Mouse (Mus musculus) MEL (cell line): Measurements from ENCODE around the gene Me3. TPM values are rescaled to one million over a fixed set of nuclear protein-coding genes. Genes with fewer than 3 reads are reported as not detected.

ENCODE experiments used
- DNase-seq: peaks from one replicate; pipeline ENCODE4 v3.0.0; 2011; ENCODE audit warnings: low read depth, low spot score
- H3K27ac ChIP-seq: 2 replicates; pipeline ENCODE4 v1.5.1; 2012; ENCODE audit warnings: low read depth, mild to moderate bottlenecking, control low read depth, low read length, moderate library complexity; ENCODE audit not compliant: control insufficient read depth
- H3K27me3 ChIP-seq, 2 experiments: fragments of 150-350 bp in 1 of 2; sonication (generic) in 1 of 2; 2 replicates each; pipeline ENCODE4 v1.6.1; 2012; ENCODE audit warnings: low read length in 2 of 2, mild to moderate bottlenecking in 2 of 2, improper control_type of control experiment in 1 of 2, moderate library complexity in 1 of 2; ENCODE audit not compliant: insufficient read depth in 2 of 2, control insufficient read depth in 1 of 2
- H3K36me3 ChIP-seq, 2 experiments: 2 replicates each; pipeline ENCODE4 v1.6.1; 2012 to 2014; ENCODE audit warnings: low read length in 2 of 2, improper control_type of control experiment in 1 of 2, inconsistent platforms in 1 of 2, mild to moderate bottlenecking in 1 of 2; ENCODE audit not compliant: insufficient read depth in 2 of 2, control insufficient read depth in 1 of 2
- H3K4me1 ChIP-seq, 2 experiments: fragments of 150-350 bp in 1 of 2; sonication (generic) in 1 of 2; 2 replicates each; pipeline ENCODE4 v1.6.1; 2012; ENCODE audit warnings: low read length in 2 of 2, improper control_type of control experiment in 1 of 2, mild to moderate bottlenecking in 1 of 2; ENCODE audit not compliant: insufficient read depth in 2 of 2, control insufficient read depth in 1 of 2
- H3K4me3 ChIP-seq, 2 experiments: fragments of 150-350 bp in 1 of 2; sonication (generic) in 1 of 2; 2 replicates each; pipeline ENCODE4 v1.5.1; 2012; ENCODE audit warnings: low read depth in 2 of 2, low read length in 2 of 2, mild to moderate bottlenecking in 2 of 2, moderate library complexity in 2 of 2, control low read depth in 1 of 2, improper control_type of control experiment in 1 of 2; ENCODE audit not compliant: control insufficient read depth in 1 of 2, insufficient read depth in 1 of 2
- H3K79me2 ChIP-seq: 2 replicates; pipeline ENCODE4 v1.6.1; 2012; ENCODE audit warnings: mild to moderate bottlenecking, low read length, moderate library complexity; ENCODE audit not compliant: control insufficient read depth, poor library complexity, insufficient read depth
- H3K9ac ChIP-seq: 2 replicates; pipeline ENCODE4 v1.6.1; 2012; ENCODE audit warnings: low read depth, mild to moderate bottlenecking, control low read depth, low read length, moderate library complexity; ENCODE audit not compliant: control insufficient read depth, poor library complexity, severe bottlenecking
- H3K9me3 ChIP-seq: fragments of 150-350 bp; sonication (generic); replicated peaks from 2 replicates; pipeline ENCODE4 v1.6.1; 2012; ENCODE audit warnings: mild to moderate bottlenecking, low read length, improper control_type of control experiment, moderate library complexity; ENCODE audit not compliant: insufficient read depth
- BHLHE40 ChIP-seq: IDR thresholded peaks from 2 replicates; pipeline ENCODE4 v1.6.1; 2012; ENCODE audit warnings: low read depth, mild to moderate bottlenecking, inconsistent platforms, low read length, improper control_type of control experiment, borderline replicate concordance
- CHD1 ChIP-seq: IDR thresholded peaks from 2 replicates; pipeline ENCODE4 v1.6.1; 2012; ENCODE audit warnings: low read depth, mild to moderate bottlenecking, inconsistent platforms, low read length, improper control_type of control experiment
- CHD2 ChIP-seq: IDR thresholded peaks from 2 replicates; pipeline ENCODE4 v1.6.1; 2011; ENCODE audit warnings: low read length, improper control_type of control experiment
- E2F4 ChIP-seq: IDR thresholded peaks from 2 replicates; pipeline ENCODE4 v1.6.1; 2011; ENCODE audit warnings: low read depth, low read length, improper control_type of control experiment, borderline replicate concordance
- EP300 ChIP-seq, 2 experiments: IDR thresholded peaks; 2 replicates each; pipeline ENCODE4 v1.6.1; 2011; ENCODE audit warnings: improper control_type of control experiment in 2 of 2, low read length in 2 of 2, low read depth in 1 of 2, mild to moderate bottlenecking in 1 of 2
- ETS1 ChIP-seq: IDR thresholded peaks from 2 replicates; pipeline ENCODE4 v1.6.1; 2012; ENCODE audit warnings: low read depth, mild to moderate bottlenecking, inconsistent platforms, low read length, improper control_type of control experiment, moderate library complexity
- GATA1 ChIP-seq: IDR thresholded peaks from 2 replicates; pipeline ENCODE4 v1.6.1; 2011; ENCODE audit warnings: low read depth, low read length, improper control_type of control experiment
- HCFC1 ChIP-seq: IDR thresholded peaks from 2 replicates; pipeline ENCODE4 v1.6.1; 2012; ENCODE audit warnings: low read depth, mild to moderate bottlenecking, inconsistent platforms, low read length, improper control_type of control experiment, moderate library complexity
- MAFK ChIP-seq: IDR thresholded peaks from 2 replicates; pipeline ENCODE4 v1.6.1; 2011; ENCODE audit warnings: low read depth, mild to moderate bottlenecking, low read length, improper control_type of control experiment, borderline replicate concordance
- MAX ChIP-seq: IDR thresholded peaks from 2 replicates; pipeline ENCODE4 v1.6.1; 2011; ENCODE audit warnings: low read length, improper control_type of control experiment
- MAZ ChIP-seq: IDR thresholded peaks from 2 replicates; pipeline ENCODE4 v1.6.1; 2012; ENCODE audit warnings: low read depth, mild to moderate bottlenecking, inconsistent platforms, low read length, improper control_type of control experiment
- MEF2A ChIP-seq: IDR thresholded peaks from 2 replicates; pipeline ENCODE4 v1.6.1; 2014; ENCODE audit warnings: low read depth, mild to moderate bottlenecking, inconsistent platforms, low read length, improper control_type of control experiment; ENCODE audit not compliant: poor library complexity, insufficient replicate concordance, severe bottlenecking; ENCODE audit errors: extremely low read depth
- MXI1 ChIP-seq: IDR thresholded peaks from 2 replicates; pipeline ENCODE4 v1.6.1; 2011; ENCODE audit warnings: mild to moderate bottlenecking, low read depth, low read length, improper control_type of control experiment
- NELFE ChIP-seq: IDR thresholded peaks from 2 replicates; pipeline ENCODE4 v1.6.1; 2011; ENCODE audit warnings: low read depth, low read length, improper control_type of control experiment
- POLR2A ChIP-seq, 2 experiments: IDR thresholded peaks; 2 replicates each; pipeline ENCODE4 v1.6.1; 2011 to 2012; ENCODE audit warnings: low read length in 2 of 2, mild to moderate bottlenecking in 2 of 2, control low read depth in 1 of 2, improper control_type of control experiment in 1 of 2, low read depth in 1 of 2, moderate library complexity in 1 of 2; ENCODE audit not compliant: control insufficient read depth in 1 of 2, insufficient read depth in 1 of 2, poor library complexity in 1 of 2
- POLR2AphosphoS5 ChIP-seq: IDR thresholded peaks from 2 replicates; pipeline ENCODE4 v1.6.1; 2012; ENCODE audit warnings: low read depth, borderline replicate concordance, mild to moderate bottlenecking, inconsistent platforms, low read length, moderate library complexity, mixed read lengths
- RAD21 ChIP-seq: IDR thresholded peaks from 2 replicates; pipeline ENCODE4 v1.6.1; 2011; ENCODE audit warnings: mild to moderate bottlenecking, low read depth, low read length, improper control_type of control experiment
- RCOR1 ChIP-seq: IDR thresholded peaks from 2 replicates; pipeline ENCODE4 v1.6.1; 2012; ENCODE audit warnings: low read depth, mild to moderate bottlenecking, inconsistent platforms, low read length, improper control_type of control experiment
- SIN3A ChIP-seq: IDR thresholded peaks from 2 replicates; pipeline ENCODE4 v1.6.1; 2012; ENCODE audit warnings: low read length, improper control_type of control experiment, inconsistent platforms
- TAL1 ChIP-seq: IDR thresholded peaks from 2 replicates; pipeline ENCODE4 v1.6.1; 2012; ENCODE audit warnings: mild to moderate bottlenecking, inconsistent platforms, low read length, moderate library complexity, mixed read lengths
- TBP ChIP-seq: IDR thresholded peaks from 2 replicates; pipeline ENCODE4 v1.8.0; 2011; ENCODE audit warnings: low read depth, low read length, improper control_type of control experiment
- TCF12 ChIP-seq: IDR thresholded peaks from 2 replicates; pipeline ENCODE4 v1.6.1; 2014; ENCODE audit warnings: low read depth, mild to moderate bottlenecking, inconsistent platforms, low read length, improper control_type of control experiment, moderate library complexity
- UBTF ChIP-seq: IDR thresholded peaks from 2 replicates; pipeline ENCODE4 v1.6.1; 2012; ENCODE audit warnings: low read depth, mild to moderate bottlenecking, inconsistent platforms, low read length, improper control_type of control experiment, moderate library complexity, borderline replicate concordance; ENCODE audit not compliant: insufficient read depth
- USF1 ChIP-seq: IDR thresholded peaks from 2 replicates; pipeline ENCODE4 v1.6.1; 2014; ENCODE audit warnings: low read depth, mild to moderate bottlenecking, inconsistent platforms, low read length, improper control_type of control experiment, moderate library complexity
- USF2 ChIP-seq, 2 experiments: IDR thresholded peaks; 2 replicates each; pipeline ENCODE4 v1.6.1; 2011 to 2012; ENCODE audit warnings: improper control_type of control experiment in 2 of 2, low read length in 2 of 2, borderline replicate concordance in 1 of 2, inconsistent platforms in 1 of 2, low read depth in 1 of 2, mild to moderate bottlenecking in 1 of 2; ENCODE audit not compliant: insufficient read depth in 1 of 2
- ZC3H11A ChIP-seq: IDR thresholded peaks from 2 replicates; pipeline ENCODE4 v1.6.1; 2012; ENCODE audit warnings: low read depth, mild to moderate bottlenecking, inconsistent platforms, low read length, improper control_type of control experiment
- ZMIZ1 ChIP-seq: IDR thresholded peaks from 2 replicates; pipeline ENCODE4 v1.6.1; 2012; ENCODE audit warnings: low read depth, mild to moderate bottlenecking, inconsistent platforms, low read length, improper control_type of control experiment, moderate library complexity
- polyA plus RNA-seq, 2 experiments: library from polyadenylated mRNA; stranded (reverse) in 1 of 2; unstranded in 1 of 2; fragments of >175 nt in 1 of 2; fragments of >200 nt in 1 of 2; gene quantifications; 2 replicates each; pipeline versions ENCODE4 v1.2.1 to v1.2.4; 2012; ENCODE audit warnings: low replicate concordance in 2 of 2, low read depth in 1 of 2; ENCODE audit not compliant: insufficient read length in 2 of 2, insufficient read depth in 1 of 2, missing spikeins in 1 of 2
- total RNA-seq: library from RNA; depleted of rRNA; stranded (reverse); fragments of 300-350 nt; gene quantifications from 2 replicates; pipeline ENCODE4 v1.2.3, GENCODE M21; 2012

The Me3 gene
- total and polyA plus RNA-seq, 3 experiments = 0.35 TPM; not detected in 2

DNA sequence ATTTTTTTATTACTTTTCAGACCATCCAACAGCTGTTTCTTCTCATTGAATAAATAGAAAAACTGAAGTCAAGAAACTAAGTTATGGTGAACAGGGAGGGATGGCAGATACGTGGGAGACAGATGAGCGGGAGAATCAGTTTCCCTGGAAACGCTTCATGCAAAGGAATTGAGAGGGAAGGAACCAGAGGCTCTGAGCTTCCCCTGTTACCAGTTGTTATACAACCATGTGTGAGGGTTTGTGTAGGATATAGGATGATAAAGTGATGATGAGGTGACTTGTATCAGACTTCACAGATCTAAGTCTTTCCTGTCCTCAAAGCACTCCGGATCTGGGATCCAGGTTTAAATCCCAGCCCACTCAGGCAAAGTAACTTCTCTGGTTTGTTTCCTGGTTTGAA is 3.2 kb upstream of the Me3 start:
- TF ChIP-seq E2F4 = no peak
- TF ChIP-seq NELFE = no peak
- TF ChIP-seq MXI1 = no peak
- TF ChIP-seq ETS1 = no peak
- TF ChIP-seq BHLHE40 = no peak
- TF ChIP-seq CHD2 = no peak
- TF ChIP-seq MAZ = no peak
- no peak for TF ChIP-seq GATA1
- TF ChIP-seq TBP = no peak
- TF ChIP-seq POLR2AphosphoS5 = no peak
- no peak for TF ChIP-seq HCFC1
- TF ChIP-seq MAFK = no peak
- TF ChIP-seq ZMIZ1 = no peak
- no peak for TF ChIP-seq EP300 (IDR thresholded peaks at IDR 0.05; ENCODE audit: low read depth in 1 of 2, low read length in 2 of 2)
- TF ChIP-seq CHD1 = no peak
- no peak for TF ChIP-seq TAL1
- TF ChIP-seq, all 39 proteins: peak for 0
- H3K79me2 ChIP-seq = no peaks in the 10 kb centered on the region
- no peaks in the 10 kb centered on the region for H3K9me3 ChIP-seq
- H3K9ac ChIP-seq = no peak overlapping the region
- H3K27me3 ChIP-seq = no peaks in the 10 kb centered on the region
- no peak overlapping the region for H3K4me3 ChIP-seq
- no peak for DNase-seq
- no peak overlapping the region for H3K27ac ChIP-seq
- H3K36me3 ChIP-seq = no peaks in the 10 kb centered on the region
- H3K4me1 ChIP-seq = no peaks in the 10 kb centered on the region

DNA sequence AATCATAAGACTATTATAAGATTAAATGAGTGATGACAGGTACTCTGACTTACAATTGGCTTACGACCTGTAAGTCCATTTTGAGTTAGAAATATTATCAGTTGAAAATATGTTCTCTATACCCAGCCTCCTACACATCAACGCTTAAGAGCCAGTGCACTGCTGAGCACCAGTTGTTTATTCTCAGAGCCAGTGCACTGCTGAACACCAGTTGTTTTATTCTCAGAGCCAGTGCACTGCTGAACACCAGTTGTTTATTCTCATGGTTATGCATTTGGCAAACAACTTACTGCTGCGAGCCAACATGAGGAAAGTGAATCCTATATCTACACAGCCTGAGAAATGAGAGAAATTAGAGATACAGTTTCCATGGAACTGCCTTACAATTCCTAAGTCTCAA is 2.3 kb upstream of the Me3 start:
- H3K79me2 ChIP-seq = no peaks in the 10 kb centered on the region
- no peak overlapping the region for H3K9ac ChIP-seq
- no peaks in the 10 kb centered on the region for H3K4me1 ChIP-seq
- TF ChIP-seq UBTF = no peak
- no peak for TF ChIP-seq TCF12
- no peak for TF ChIP-seq SIN3A
- TF ChIP-seq RAD21 = no peak
- no peak for TF ChIP-seq MAFK
- TF ChIP-seq POLR2A (IDR thresholded peaks at IDR 0.05; ENCODE audit: control insufficient read depth in 1 of 2, insufficient read depth in 1 of 2, low read depth in 1 of 2, low read length in 2 of 2, poor library complexity in 1 of 2) = no peak
- no peak for TF ChIP-seq EP300 (IDR thresholded peaks at IDR 0.05; ENCODE audit: low read depth in 1 of 2, low read length in 2 of 2)
- TF ChIP-seq GATA1 = no peak
- TF ChIP-seq MEF2A = no peak
- TF ChIP-seq USF2 (IDR thresholded peaks at IDR 0.05; ENCODE audit: borderline replicate concordance in 1 of 2, insufficient read depth in 1 of 2, low read depth in 1 of 2, low read length in 2 of 2) = no peak
- no peak for TF ChIP-seq MAX
- no peak for TF ChIP-seq ETS1
- TF ChIP-seq ZC3H11A = no peak
- TF ChIP-seq RCOR1 = no peak
- no peak for TF ChIP-seq HCFC1
- no peak for TF ChIP-seq USF1
- no peak for TF ChIP-seq NELFE
- H3K9me3 ChIP-seq = no peaks in the 10 kb centered on the region
- no peak overlapping the region for H3K4me3 ChIP-seq
- no peaks in the 10 kb centered on the region for H3K36me3 ChIP-seq
- DNase-seq = no peak
- no peaks in the 10 kb centered on the region for H3K27me3 ChIP-seq
- no peak overlapping the region for H3K27ac ChIP-seq
